Mouse (Mus musculus) CH12.LX (cell line): ENCODE data around the gene P4ha1. TPM values are rescaled to one million over a fixed set of nuclear protein-coding genes. Genes with fewer than 3 reads are reported as not detected.

ENCODE experiments used
- DNase-seq: peaks from one replicate; pipeline ENCODE4 v3.0.0-alpha.2; 2013; ENCODE audit errors: extremely low read depth
- H3K27ac ChIP-seq: 2 replicates; pipeline ENCODE4 v1.5.1; 2012; ENCODE audit warnings: low read depth, mild to moderate bottlenecking, control low read depth, moderate library complexity; ENCODE audit not compliant: insufficient read depth
- H3K27me3 ChIP-seq: replicated peaks from 2 replicates; pipeline ENCODE3; 2012; ENCODE audit warnings: inconsistent platforms
- H3K36me3 ChIP-seq, 2 experiments: replicated peaks in 1 of 2; 2 replicates each; pipeline versions ENCODE3 to v1.6.1; 2012; ENCODE audit warnings: inconsistent platforms in 1 of 2, low read length in 1 of 2, mild to moderate bottlenecking in 1 of 2, mixed read lengths in 1 of 2, moderate library complexity in 1 of 2; ENCODE audit not compliant: control insufficient read depth in 1 of 2, insufficient read depth in 1 of 2
- H3K4me1 ChIP-seq, 2 experiments: 2 replicates each; pipeline ENCODE4 v1.6.1; 2012; ENCODE audit warnings: inconsistent platforms in 1 of 2, moderate library complexity in 1 of 2; ENCODE audit not compliant: insufficient read depth in 2 of 2, control insufficient read depth in 1 of 2
- H3K4me2 ChIP-seq: 2 replicates; pipeline ENCODE4 v1.6.1; 2012; ENCODE audit warnings: low read depth, mild to moderate bottlenecking, control low read depth; ENCODE audit not compliant: poor library complexity, insufficient read depth, severe bottlenecking
- H3K4me3 ChIP-seq, 3 experiments: fragments of 150-350 bp in 1 of 3; sonication (generic) in 1 of 3; replicated peaks in 1 of 3; 2 replicates each; pipeline versions ENCODE3 to v1.5.1; 2011 to 2012; ENCODE audit warnings: low read depth in 2 of 3, low read length in 2 of 3, mild to moderate bottlenecking in 2 of 3, moderate library complexity in 2 of 3, control low read depth in 1 of 3, improper control_type of control experiment in 1 of 3, inconsistent platforms in 1 of 3, mixed read lengths in 1 of 3; ENCODE audit not compliant: poor library complexity in 1 of 3
- H3K79me2 ChIP-seq: replicated peaks from 2 replicates; pipeline ENCODE4 v1.6.1; 2012; ENCODE audit warnings: mild to moderate bottlenecking, moderate library complexity; ENCODE audit not compliant: control insufficient read depth, poor library complexity, insufficient read depth, severe bottlenecking; ENCODE audit errors: extremely low read depth
- H3K9ac ChIP-seq: 2 replicates; pipeline ENCODE4 v1.6.1; 2012; ENCODE audit warnings: low read depth, mild to moderate bottlenecking, control low read depth, moderate library complexity; ENCODE audit not compliant: insufficient read depth
- H3K9me3 ChIP-seq: replicated peaks from 2 replicates; pipeline ENCODE3; 2012; ENCODE audit warnings: low read length, inconsistent platforms, mixed read lengths
- CTCF ChIP-seq, 2 experiments: IDR thresholded peaks in 1 of 2; conservative IDR thresholded peaks in 1 of 2; 2 replicates each; pipeline ENCODE4 v1.5.1; 2011 to 2012; ENCODE audit warnings: low read depth in 2 of 2, low read length in 2 of 2, improper control_type of control experiment in 1 of 2, inconsistent platforms in 1 of 2, mild to moderate bottlenecking in 1 of 2, moderate library complexity in 1 of 2
- EP300 ChIP-seq: IDR thresholded peaks from 2 replicates; pipeline ENCODE4 v1.6.1; 2011; ENCODE audit warnings: low read length, improper control_type of control experiment
- ETS1 ChIP-seq: conservative IDR thresholded peaks from 2 replicates; pipeline ENCODE4 v1.6.1; 2012; ENCODE audit warnings: low read depth, mild to moderate bottlenecking, inconsistent platforms, low read length, improper control_type of control experiment, moderate library complexity
- IRF4 ChIP-seq: IDR thresholded peaks from 2 replicates; pipeline ENCODE4 v1.6.1; 2014; ENCODE audit warnings: low read depth, mild to moderate bottlenecking, inconsistent platforms, low read length, improper control_type of control experiment
- KAT2A ChIP-seq: IDR thresholded peaks from 2 replicates; pipeline ENCODE4 v1.6.1; 2012; ENCODE audit warnings: low read length, improper control_type of control experiment, inconsistent platforms; ENCODE audit not compliant: insufficient replicate concordance
- MAZ ChIP-seq: IDR thresholded peaks from 2 replicates; pipeline ENCODE4 v1.6.1; 2012; ENCODE audit warnings: low read depth, mild to moderate bottlenecking, inconsistent platforms, low read length, improper control_type of control experiment, moderate library complexity
- NELFE ChIP-seq: IDR thresholded peaks from 2 replicates; pipeline ENCODE4 v1.6.1; 2011; ENCODE audit warnings: low read depth, low read length, improper control_type of control experiment
- NRF1 ChIP-seq: IDR thresholded peaks from 2 replicates; pipeline ENCODE4 v1.6.1; 2014; ENCODE audit warnings: low read depth, mild to moderate bottlenecking, inconsistent platforms, low read length, improper control_type of control experiment, moderate library complexity
- PAX5 ChIP-seq: IDR thresholded peaks from 2 replicates; pipeline ENCODE4 v1.6.1; 2012; ENCODE audit warnings: low read length, inconsistent platforms, mixed read lengths
- RAD21 ChIP-seq: IDR thresholded peaks from 2 replicates; pipeline ENCODE4 v1.6.1; 2011; ENCODE audit warnings: low read depth, mild to moderate bottlenecking, low read length, improper control_type of control experiment, moderate library complexity
- RCOR1 ChIP-seq: conservative IDR thresholded peaks from 2 replicates; pipeline ENCODE4 v1.6.1; 2012; ENCODE audit warnings: low read depth, mild to moderate bottlenecking, inconsistent platforms, low read length, improper control_type of control experiment
- SMC3 ChIP-seq: IDR thresholded peaks from 2 replicates; pipeline ENCODE4 v1.6.1; 2011; ENCODE audit warnings: low read depth, low read length, improper control_type of control experiment
- UBTF ChIP-seq: IDR thresholded peaks from 2 replicates; pipeline ENCODE4 v1.6.1; 2012; ENCODE audit warnings: low read depth, mild to moderate bottlenecking, inconsistent platforms, low read length, improper control_type of control experiment, moderate library complexity
- USF1 ChIP-seq: IDR thresholded peaks from 2 replicates; pipeline ENCODE4 v1.6.1; 2014; ENCODE audit warnings: low read depth, mild to moderate bottlenecking, inconsistent platforms, low read length, improper control_type of control experiment
- ZC3H11A ChIP-seq: IDR thresholded peaks from 2 replicates; pipeline ENCODE4 v1.6.1; 2012; ENCODE audit warnings: low read depth, mild to moderate bottlenecking, inconsistent platforms, low read length, improper control_type of control experiment
- ZNF384 ChIP-seq: IDR thresholded peaks from 2 replicates; pipeline ENCODE4 v1.6.1; 2012; ENCODE audit warnings: low read depth, low read length, improper control_type of control experiment, inconsistent platforms
- dilution Hi-C: fragments of 300-500 bp; cut with MboI; formaldehyde crosslinking; loops from 2 replicates; pipeline ENCODE4 v1.14.3; 2020; ENCODE audit warnings: low sequenced_read_pairs; ENCODE audit not compliant: extremely low pct_unique_long_range_greater_than_20kb, extremely low pct_ligation_motif_present
- in situ Hi-C: fragments of 300-500 bp; cut with MboI; formaldehyde crosslinking; loops from 3 replicates; pipeline ENCODE4 v1.14.3; 2019; ENCODE audit warnings: low sequenced_read_pairs, low pct_ligation_motif_present, low pct_unique_long_range_greater_than_20kb, mixed read lengths
- polyA plus RNA-seq: library from polyadenylated mRNA; unstranded; fragments of >175 nt; gene quantifications from 2 replicates; pipeline ENCODE4 v1.2.1, GENCODE M21; 2012; ENCODE audit warnings: low read depth; ENCODE audit not compliant: insufficient read length
- total RNA-seq, 2 experiments: library from RNA; depleted of rRNA; stranded (reverse); fragments of 300-350 nt in 1 of 2; fragments of >200 nt in 1 of 2; gene quantifications; 2 replicates each; pipeline ENCODE4 v1.2.3; 2012 to 2014

The P4ha1 gene
- total and polyA plus RNA-seq, 3 experiments, result 38.4 to 138 (median 87.2) TPM

DNA sequence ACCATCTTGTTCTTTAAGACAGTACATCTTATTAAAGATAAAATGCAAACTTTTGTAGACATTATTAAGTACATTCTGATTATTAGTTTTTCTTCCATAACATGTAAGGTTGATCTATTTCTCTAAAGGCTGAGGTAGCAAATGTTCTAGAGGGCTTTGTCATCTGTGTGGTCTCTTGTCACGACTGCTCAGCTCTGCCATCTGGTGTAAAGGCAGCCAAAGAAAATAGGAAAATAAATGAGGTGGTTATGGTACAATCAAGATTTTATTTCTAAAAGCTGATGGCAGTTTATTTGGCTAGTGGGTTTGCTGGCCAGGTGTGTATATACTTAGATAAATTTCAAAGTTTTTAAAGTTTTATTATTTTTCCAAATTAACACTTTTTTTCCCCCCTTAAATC lies 30.0 kb downstream of the P4ha1 start:
- Histone ChIP-seq H3K9me3 (no peaks in the 10 kb centered on the region), H3K9ac (no peak overlapping the region), H3K4me3 (no peak overlapping the region), H3K27ac (no peak overlapping the region), H3K36me3 (peaks cover 53 to 81% of the 10 kb centered on the region in 2 experiments), H3K4me2 (no peak overlapping the region), H3K79me2 (no peaks in the 10 kb centered on the region), H3K4me1 (peaks cover 0 to 3% of the 10 kb centered on the region in 2 experiments; a peak in 1 of 4 replicates), H3K27me3 (no peaks in the 10 kb centered on the region)
- dilution Hi-C loops (no loop called here), in situ Hi-C loops (no loop called here)
- TF ChIP-seq KAT2A, result no peak
- peak; percentile 38 for TF ChIP-seq SMC3
- peak in 1 of 2 experiments; percentile 27; a peak in 2 of 4 replicates for TF ChIP-seq CTCF (conservative IDR thresholded peaks at IDR 0.05 in 1 of 2, IDR thresholded peaks at IDR 0.05 in 1 of 2; ENCODE audit: low read depth in 2 of 2, low read length in 2 of 2)
- no peak for DNase-seq

DNA sequence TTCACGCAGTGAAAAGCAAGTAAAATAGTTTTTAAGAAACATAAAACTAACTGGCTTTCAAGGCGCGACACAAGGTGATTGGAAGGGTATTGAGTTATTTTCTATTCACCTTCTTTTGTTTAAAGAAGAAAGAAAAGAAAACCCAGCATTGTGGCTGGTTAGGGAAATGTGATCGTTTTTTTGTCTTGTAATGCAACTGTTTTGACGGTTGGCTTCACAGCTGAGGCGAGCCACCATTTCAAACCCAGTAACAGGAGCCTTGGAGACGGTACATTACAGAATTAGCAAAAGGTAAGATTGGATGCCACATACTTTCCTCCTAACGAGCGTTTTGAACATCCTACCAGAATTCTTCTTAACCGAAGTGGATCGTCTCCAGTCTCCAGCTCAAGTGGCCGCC lies 31.0 kb downstream of the P4ha1 start:
- Histone ChIP-seq H3K9ac (no peak overlapping the region), H3K27ac (no peak overlapping the region), H3K4me2 (no peak overlapping the region), H3K27me3 (no peaks in the 10 kb centered on the region), H3K79me2 (no peaks in the 10 kb centered on the region), H3K4me1 (peaks cover 0 to 3% of the 10 kb centered on the region in 2 experiments; a peak in 1 of 4 replicates), H3K4me3 (no peak overlapping the region), H3K9me3 (no peaks in the 10 kb centered on the region), H3K36me3 (peaks cover 44 to 77% of the 10 kb centered on the region in 2 experiments)
- in situ Hi-C loops (no loop called here), dilution Hi-C loops (no loop called here)
- DNase-seq, result no peak
- TF ChIP-seq ETS1 (no peak), ZNF384 (no peak), UBTF (no peak), NRF1 (no peak), ZC3H11A (no peak), PAX5 (no peak), CTCF (conservative IDR thresholded peaks at IDR 0.05 in 1 of 2, IDR thresholded peaks at IDR 0.05 in 1 of 2; ENCODE audit: low read depth in 2 of 2, low read length in 2 of 2) (no peak), RAD21 (no peak), SMC3 (no peak), EP300 (no peak), MAZ (no peak), NELFE (no peak), USF1 (no peak), KAT2A (no peak), IRF4 (no peak), RCOR1 (no peak)
